Mouse (Mus musculus): ENCODE measurements around the gene Ugt1a6a. TPM values are rescaled to one million over a fixed set of nuclear protein-coding genes. Genes with fewer than 3 reads are reported as not detected.
"Not testable (repeated sequence)": the region's sequence is repeated elsewhere in the genome, so short reads cannot be mapped to it uniquely, and the experiment has no call there.

Ugt1a6a gene
- polyA plus RNA-seq, 1 experiment from 2014 or later, result 0.19 TPM

- Histone ChIP-seq H3K27ac (replicated peaks) (no peak overlapping the region), H3K9me3 (no peaks in the 10 kb centered on the region), H3K4me1 (no peaks in the 10 kb centered on the region), H3K36me3 (no peaks in the 10 kb centered on the region), H3K9ac (no peak overlapping the region), H3K4me2 (no peak overlapping the region), H3K4me3 (no peak overlapping the region), H3K27me3 (replicated peaks) (no peaks in the 10 kb centered on the region)
- ATAC-seq (ENCODE audit: extremely low read depth, insufficient number of reproducible peaks, low FRiP score, low TSS enrichment), result no peak
- WGBS, result 72% methylated on average over 3 of the region's 3 CpGs
Measured at GRCm38 (mm10) chr1:88137264-88137663, 2.7 kb downstream of the Ugt1a6a start.

GRCm38 (mm10) chr1:88138145-88138544 lies 3.5 kb downstream of the Ugt1a6a start:
- no peak for ATAC-seq (ENCODE audit: extremely low read depth, insufficient number of reproducible peaks, low FRiP score, low TSS enrichment)
- Histone ChIP-seq H3K36me3 (no peaks in the 10 kb centered on the region), H3K4me1 (no peaks in the 10 kb centered on the region), H3K4me2 (no peak overlapping the region), H3K27me3 (replicated peaks) (no peaks in the 10 kb centered on the region), H3K9me3 (no peaks in the 10 kb centered on the region), H3K27ac (replicated peaks) (no peak overlapping the region), H3K9ac (no peak overlapping the region), H3K4me3 (no peak overlapping the region)
- 85% methylated on average over 1 of the region's 1 CpGs for WGBS

- H3K4me2 ChIP-seq; H3K4me1 ChIP-seq; H3K27ac ChIP-seq (replicated peaks); H3K4me3 ChIP-seq; H3K9me3 ChIP-seq; H3K9ac ChIP-seq; H3K36me3 ChIP-seq; H3K27me3 ChIP-seq (replicated peaks): not testable (repeated sequence)
- peak; percentile 63; the same call in 1 of the 2 replicates for ATAC-seq (ENCODE audit: extremely low read depth, insufficient number of reproducible peaks, low FRiP score, low TSS enrichment)
- 48% methylated on average over 1 of the region's 1 CpGs for WGBS
Measured at GRCm38 (mm10) chr1:88140492-88140891, 5.9 kb downstream of the Ugt1a6a start.

- not testable (repeated sequence) for H3K27me3 ChIP-seq (replicated peaks); ATAC-seq (ENCODE audit: extremely low read depth, insufficient number of reproducible peaks, low FRiP score, low TSS enrichment); H3K4me1 ChIP-seq; H3K9me3 ChIP-seq; H3K9ac ChIP-seq; H3K27ac ChIP-seq (replicated peaks); H3K4me3 ChIP-seq; H3K4me2 ChIP-seq; H3K36me3 ChIP-seq
- WGBS, result 1% methylated on average over 5 of the region's 5 CpGs
Measured at GRCm38 (mm10) chr1:88143966-88144675, 9.5 kb downstream of the Ugt1a6a start.

- 51% methylated on average over 2 of the region's 2 CpGs for WGBS
- not testable (repeated sequence) for H3K27ac ChIP-seq (replicated peaks); ATAC-seq (ENCODE audit: extremely low read depth, insufficient number of reproducible peaks, low FRiP score, low TSS enrichment); H3K4me1 ChIP-seq; H3K27me3 ChIP-seq (replicated peaks); H3K9ac ChIP-seq; H3K36me3 ChIP-seq; H3K4me3 ChIP-seq; H3K4me2 ChIP-seq; H3K9me3 ChIP-seq
Measured at GRCm38 (mm10) chr1:88145278-88145677, 10.7 kb downstream of the Ugt1a6a start.

GRCm38 (mm10) chr1:88150133-88150532 lies 15.5 kb downstream of the Ugt1a6a start:
- 64% methylated on average over 2 of the region's 2 CpGs for WGBS

GRCm38 (mm10) chr1:88158430-88158829 lies 23.8 kb downstream of the Ugt1a6a start:
- 66% methylated on average over 2 of the region's 2 CpGs for WGBS

More at GRCm38 (mm10) chr1:88150133-88150532, 15.5 kb downstream of the Ugt1a6a start:
- not testable (repeated sequence) for H3K27ac ChIP-seq (replicated peaks); ATAC-seq (ENCODE audit: extremely low read depth, insufficient number of reproducible peaks, low FRiP score, low TSS enrichment); H3K4me1 ChIP-seq; H3K4me3 ChIP-seq; H3K27me3 ChIP-seq (replicated peaks); H3K4me2 ChIP-seq; H3K9ac ChIP-seq; H3K36me3 ChIP-seq; H3K9me3 ChIP-seq

GRCm38 (mm10) chr1:88165711-88166110 lies 31.1 kb downstream of the Ugt1a6a start, which contains the start of gene Ugt1a5:
TSS of gene Ugt1a5 (plus strand) at chr1:88166012.
- Histone ChIP-seq H3K4me3 (no peak within 1 kb of the TSS), H3K36me3 (no peaks in the 10 kb centered on the region), H3K4me1 (no peaks in the 10 kb centered on the region), H3K9ac (no peak within 1 kb of the TSS), H3K9me3 (peaks cover 5% of the 10 kb centered on the region; the same call in 1 of the 2 replicates), H3K27ac (replicated peaks) (no peak within 1 kb of the TSS), H3K4me2 (no peak within 1 kb of the TSS), H3K27me3 (replicated peaks) (no peaks in the 10 kb centered on the region)
- WGBS, result 69% methylated on average over 5 of the region's 5 CpGs
- ATAC-seq (ENCODE audit: extremely low read depth, insufficient number of reproducible peaks, low FRiP score, low TSS enrichment), result no peak

More at GRCm38 (mm10) chr1:88158430-88158829, 23.8 kb downstream of the Ugt1a6a start:
- H3K9me3 ChIP-seq, result no peaks in the 10 kb centered on the region
- no peak overlapping the region for H3K9ac ChIP-seq
- H3K4me2 ChIP-seq, result no peak overlapping the region
- no peaks in the 10 kb centered on the region for H3K36me3 ChIP-seq
- no peak overlapping the region for H3K27ac ChIP-seq (replicated peaks)
- no peaks in the 10 kb centered on the region for H3K27me3 ChIP-seq (replicated peaks)
- H3K4me3 ChIP-seq, result no peak overlapping the region
- ATAC-seq (ENCODE audit: extremely low read depth, insufficient number of reproducible peaks, low FRiP score, low TSS enrichment), result no peak
- H3K4me1 ChIP-seq, result no peaks in the 10 kb centered on the region

GRCm38 (mm10) chr1:88172190-88172589 lies 37.6 kb downstream of the Ugt1a6a start:
- not testable (repeated sequence) for H3K27me3 ChIP-seq (replicated peaks); H3K9ac ChIP-seq; H3K4me2 ChIP-seq; ATAC-seq (ENCODE audit: extremely low read depth, insufficient number of reproducible peaks, low FRiP score, low TSS enrichment); H3K36me3 ChIP-seq; H3K4me1 ChIP-seq; H3K27ac ChIP-seq (replicated peaks); H3K4me3 ChIP-seq
- H3K9me3 ChIP-seq, result peaks cover 24% of the 10 kb centered on the region
- 76% methylated on average over 6 of the region's 7 CpGs for WGBS

- Histone ChIP-seq H3K4me3 (no peak overlapping the region), H3K9ac (no peak overlapping the region), H3K36me3 (no peaks in the 10 kb centered on the region), H3K27me3 (replicated peaks) (no peaks in the 10 kb centered on the region), H3K27ac (replicated peaks) (no peak overlapping the region), H3K4me1 (no peaks in the 10 kb centered on the region), H3K4me2 (no peak overlapping the region), H3K9me3 (peaks cover 20% of the 10 kb centered on the region)
- 86% methylated on average over 1 of the region's 1 CpGs for WGBS
- ATAC-seq (ENCODE audit: extremely low read depth, insufficient number of reproducible peaks, low FRiP score, low TSS enrichment), result no peak
Measured at GRCm38 (mm10) chr1:88179657-88180056, 45.0 kb downstream of the Ugt1a6a start.

- no peak overlapping the region for H3K4me3 ChIP-seq
Measured at GRCm38 (mm10) chr1:88186325-88186935, 51.8 kb downstream of the Ugt1a6a start.

GRCm38 (mm10) chr1:88192136-88192535 lies 57.5 kb downstream of the Ugt1a6a start:
- Histone ChIP-seq H3K4me1 (no peaks in the 10 kb centered on the region), H3K9ac (no peak overlapping the region), H3K9me3 (no peaks in the 10 kb centered on the region), H3K27ac (replicated peaks) (no peak overlapping the region), H3K4me3 (no peak overlapping the region), H3K4me2 (no peak overlapping the region), H3K36me3 (no peaks in the 10 kb centered on the region), H3K27me3 (replicated peaks) (0 out of 2 replicates have a peak, but pooled peaks cover 3% of the 10 kb centered on the region)
- 65% methylated on average over 3 of the region's 3 CpGs for WGBS
- ATAC-seq (ENCODE audit: extremely low read depth, insufficient number of reproducible peaks, low FRiP score, low TSS enrichment), result no peak

More at GRCm38 (mm10) chr1:88186325-88186935, 51.8 kb downstream of the Ugt1a6a start:
- H3K36me3 ChIP-seq, result no peaks in the 10 kb centered on the region
- no peaks in the 10 kb centered on the region for H3K27me3 ChIP-seq (replicated peaks)
- no peak overlapping the region for H3K27ac ChIP-seq (replicated peaks)
- 78% methylated on average over 5 of the region's 5 CpGs for whole genome bisulfite sequencing
- no peaks in the 10 kb centered on the region for H3K4me1 ChIP-seq
- no peak overlapping the region for H3K4me2 ChIP-seq
- H3K9ac ChIP-seq, result no peak overlapping the region
- H3K9me3 ChIP-seq, result no peaks in the 10 kb centered on the region
- no peak for ATAC-seq (ENCODE audit: extremely low read depth, insufficient number of reproducible peaks, low FRiP score, low TSS enrichment)
